Mouse (Mus musculus) heart, embryonic 15.5 days (tissue): ENCODE results near the gene Dok1. TPM values are rescaled to one million over a fixed set of nuclear protein-coding genes. Genes with fewer than 3 reads are reported as not detected.

Experiments
- ATAC-seq: fragments of 200-750 bp; cut with Nextera tagmentation; replicated peaks from 2 replicates; pipeline ENCODE4 v1.8.0; 2017; ENCODE audit warnings: low read depth, moderate TSS enrichment; ENCODE audit not compliant: insufficient number of reproducible peaks, insufficient read depth, low FRiP score
- H3K27ac ChIP-seq: fragments of 300-500 bp; sonication (generic); 2 replicates; pipeline ENCODE4 v1.5.1; 2015; ENCODE audit warnings: mild to moderate bottlenecking, inconsistent platforms
- H3K27me3 ChIP-seq: fragments of 300-500 bp; sonication (generic); 2 replicates; pipeline ENCODE4 v1.6.1; 2015; ENCODE audit warnings: inconsistent platforms
- H3K36me3 ChIP-seq: fragments of 300-500 bp; sonication (generic); 2 replicates; pipeline ENCODE4 v1.6.1; 2015; ENCODE audit warnings: mild to moderate bottlenecking, inconsistent platforms
- H3K4me1 ChIP-seq: fragments of 300-500 bp; sonication (generic); replicated peaks from 2 replicates; pipeline ENCODE4 v1.6.1; 2015; ENCODE audit warnings: inconsistent platforms
- H3K4me2 ChIP-seq: fragments of 300-500 bp; sonication (generic); 2 replicates; pipeline ENCODE4 v1.6.1; 2015; ENCODE audit warnings: inconsistent platforms, mild to moderate bottlenecking, moderate library complexity
- H3K4me3 ChIP-seq: fragments of 300-500 bp; sonication (generic); 2 replicates; pipeline ENCODE4 v1.5.1; 2015; ENCODE audit warnings: mild to moderate bottlenecking, inconsistent platforms
- H3K9ac ChIP-seq: fragments of 300-500 bp; sonication (generic); 2 replicates; pipeline ENCODE4 v1.6.1; 2015; ENCODE audit warnings: mild to moderate bottlenecking, inconsistent platforms
- H3K9me3 ChIP-seq: fragments of 300-500 bp; sonication (generic); replicated peaks from 2 replicates; pipeline ENCODE4 v1.6.1; 2016; ENCODE audit warnings: inconsistent platforms
- WGBS: fragments of 180-500 bp; shearing (Covaris S2); methylation state at CpG from one replicate; pipeline ENCODE4 v1.1.7; 2015; ENCODE audit warnings: mixed read lengths; 5-methylcytosine and 5-hydroxymethylcytosine counted together
- polyA plus RNA-seq: library from polyadenylated mRNA; unstranded; fragments of >200 nt; fragmentation: Nextera tagmentation; extraction: Ambion mirVana; gene quantifications from 2 replicates; pipeline ENCODE4 v1.2.1, GENCODE M21; 2015

The Dok1 gene
- polyA plus RNA-seq, result 7.1 and 10.8 TPM in 2 replicates

GRCm38 (mm10) chr6:83033249-83034185, at the start of gene Dok1, which contains the start of gene Loxl3:
Gene Dok1, minus strand, starts transcription at chr6:83033471.
Gene Loxl3, plus strand, starts transcription at chr6:83034173.
- Histone ChIP-seq H3K36me3 (no peaks in the 10 kb centered on the region), H3K27me3 (peaks cover 24% of the 10 kb centered on the region), H3K9ac (peak within 1 kb of the TSS; percentile 68), H3K9me3 (no peaks in the 10 kb centered on the region), H3K4me1 (peaks cover 41% of the 10 kb centered on the region), H3K27ac (peak within 1 kb of the TSS; percentile 83), H3K4me2 (peak within 1 kb of the TSS; percentile 85), H3K4me3 (peak within 1 kb of the TSS; percentile 77)
- ATAC-seq, result peak; percentile 85
- WGBS, result 0% methylated on average over 51 of the region's 51 CpGs

GRCm38 (mm10) chr6:83080210-83080609, 46.9 kb upstream of the Dok1 start:
- Histone ChIP-seq H3K4me3 (no peak overlapping the region), H3K27me3 (peaks cover 58% of the 10 kb centered on the region), H3K4me1 (peaks cover 13% of the 10 kb centered on the region), H3K9me3 (no peaks in the 10 kb centered on the region), H3K36me3 (peaks cover 14% of the 10 kb centered on the region), H3K9ac (no peak overlapping the region), H3K27ac (no peak overlapping the region), H3K4me2 (no peak overlapping the region)
- 92% methylated on average over 5 of the region's 5 CpGs for WGBS
- no peak for ATAC-seq

DNA sequence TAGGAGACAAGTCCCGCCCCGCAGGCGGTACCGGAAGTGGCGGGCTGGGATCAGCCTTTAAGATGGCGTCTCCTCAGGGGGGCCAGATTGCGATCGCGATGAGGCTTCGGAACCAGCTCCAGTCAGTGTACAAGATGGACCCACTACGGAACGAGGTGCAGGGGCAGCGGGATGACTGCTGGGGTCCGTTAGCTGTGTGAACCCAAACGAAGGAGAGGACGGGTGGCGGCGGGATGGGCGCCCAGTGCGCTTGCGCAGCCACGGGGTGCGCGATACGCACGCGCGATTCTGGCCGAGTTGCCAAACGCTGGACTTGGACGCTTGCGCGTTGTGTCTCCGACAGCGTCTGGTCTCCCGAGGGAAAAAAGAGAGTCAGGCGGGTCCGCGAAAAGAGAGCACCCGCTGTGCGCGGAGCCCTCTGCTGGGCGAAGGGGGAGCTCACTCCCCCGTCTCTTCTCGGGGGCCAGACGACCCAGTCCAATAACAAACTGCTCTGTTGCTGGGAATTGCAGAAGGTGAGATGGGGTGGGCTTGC, 45.1 kb upstream of the Dok1 start:
- Histone ChIP-seq H3K4me2 (peak overlapping the region; percentile 99), H3K27me3 (peaks cover 58% of the 10 kb centered on the region), H3K4me1 (peaks cover 13% of the 10 kb centered on the region), H3K9ac (peak overlapping the region; percentile 83), H3K9me3 (no peaks in the 10 kb centered on the region), H3K27ac (peak overlapping the region; percentile 86), H3K4me3 (peak overlapping the region; percentile 84), H3K36me3 (peaks cover 14% of the 10 kb centered on the region)
- WGBS, result under 1% methylated on average over 46 of the region's 46 CpGs
- peak; percentile 92 for ATAC-seq

DNA sequence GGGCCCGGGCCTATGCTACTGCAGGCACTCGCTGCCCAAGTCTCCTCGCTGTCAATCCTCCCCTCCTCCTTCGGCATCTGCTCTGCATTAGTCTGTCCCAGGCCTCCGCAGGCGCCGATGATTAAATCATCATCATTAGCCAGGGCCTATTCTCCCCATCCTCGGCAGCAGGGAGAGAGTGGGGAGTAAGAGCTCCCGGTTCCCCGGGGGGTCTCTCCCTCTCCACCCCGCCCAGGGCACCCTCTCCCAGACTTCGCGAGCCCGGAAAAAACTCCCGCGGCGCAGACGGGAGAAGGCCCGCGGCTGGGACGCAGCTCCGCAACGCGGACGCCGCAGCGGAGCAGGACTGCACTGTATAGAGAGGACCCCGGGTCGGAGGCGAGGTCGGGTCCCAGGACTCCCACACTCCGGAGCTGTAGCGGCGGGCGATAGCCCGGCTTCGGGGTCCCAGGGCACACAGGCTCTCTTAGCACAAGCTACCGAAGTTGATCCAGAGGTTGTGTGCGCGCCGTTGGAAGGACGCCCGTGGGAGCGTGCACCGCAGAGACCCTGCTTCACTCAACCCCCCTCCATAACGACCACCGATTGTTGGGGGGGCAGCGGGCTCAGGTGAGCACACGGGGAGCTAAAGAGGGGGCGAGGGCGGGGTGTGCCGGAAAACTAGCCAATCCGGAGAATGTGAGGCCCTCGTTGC, 44.5 kb upstream of the Dok1 start, which contains the start of gene Pcgf1:
Pcgf1 (plus strand) TSS at position 240 of the 694 bp plus-strand sequence.
- Histone ChIP-seq H3K4me1 (peaks cover 13% of the 10 kb centered on the region), H3K9ac (peak within 1 kb of the TSS; percentile 83), H3K9me3 (no peaks in the 10 kb centered on the region), H3K27ac (peak within 1 kb of the TSS; percentile 86), H3K4me2 (peak within 1 kb of the TSS; percentile 99), H3K27me3 (peaks cover 56% of the 10 kb centered on the region), H3K36me3 (peaks cover 14% of the 10 kb centered on the region), H3K4me3 (peak within 1 kb of the TSS; percentile 84)
- 1% methylated on average over 54 of the region's 54 CpGs for WGBS
- peak; percentile 53 for ATAC-seq

DNA sequence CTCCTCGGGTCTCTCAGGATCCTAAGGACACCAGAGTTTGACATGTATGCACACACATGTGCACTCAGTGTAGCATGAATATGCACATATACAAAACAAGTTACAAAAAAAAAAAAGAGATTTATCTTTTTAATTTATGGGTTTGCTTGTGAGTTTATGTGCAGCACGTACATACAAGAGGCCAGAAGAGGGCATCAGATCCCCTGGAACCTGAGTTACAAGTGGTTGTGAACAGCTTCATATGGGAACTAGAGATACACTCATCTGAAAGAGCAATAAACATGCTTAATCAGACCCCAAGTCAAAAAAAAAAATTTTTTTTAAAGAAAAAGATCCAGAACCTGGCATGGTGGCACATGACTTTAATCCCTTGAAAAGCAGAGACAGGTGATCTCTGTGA, 41.7 kb upstream of the Dok1 start:
- Histone ChIP-seq H3K4me2 (no peak overlapping the region), H3K9ac (no peak overlapping the region), H3K27me3 (peaks cover 74% of the 10 kb centered on the region), H3K9me3 (no peaks in the 10 kb centered on the region), H3K27ac (no peak overlapping the region), H3K36me3 (no peaks in the 10 kb centered on the region), H3K4me1 (peaks cover 26% of the 10 kb centered on the region), H3K4me3 (no peak overlapping the region)
- no peak for ATAC-seq
- 8% methylated on average over 2 of the region's 2 CpGs for WGBS

DNA sequence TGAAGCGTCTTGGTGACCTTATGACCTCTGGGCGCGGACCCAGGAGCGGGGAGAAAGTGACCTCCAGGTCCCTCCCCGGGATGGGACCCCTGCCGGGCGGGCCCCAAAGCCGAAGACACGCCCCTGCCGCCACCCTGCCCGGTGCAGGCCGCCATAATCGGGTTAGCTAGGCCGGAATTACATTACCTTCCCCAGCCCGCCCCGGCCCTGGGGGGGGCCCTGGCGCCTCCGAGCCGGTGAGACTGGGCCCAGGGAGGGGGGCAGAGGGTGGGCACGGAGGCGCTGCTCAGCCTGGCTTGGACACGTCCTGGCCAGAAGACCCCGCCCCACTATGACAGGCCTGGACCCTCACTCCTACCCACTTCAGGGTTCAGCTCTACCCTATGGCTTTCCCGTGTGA, 37.9 kb upstream of the Dok1 start:
- Histone ChIP-seq H3K4me3 (peak overlapping the region; percentile 10; the same call in 1 of the 2 replicates), H3K27ac (no peak overlapping the region), H3K4me1 (peaks cover 30% of the 10 kb centered on the region), H3K36me3 (no peaks in the 10 kb centered on the region), H3K27me3 (peaks cover 99% of the 10 kb centered on the region), H3K9me3 (no peaks in the 10 kb centered on the region), H3K9ac (no peak overlapping the region), H3K4me2 (no peak overlapping the region)
- WGBS, result 3% methylated on average over 22 of the region's 24 CpGs
- peak; percentile 61; the same call in 1 of the 2 replicates for ATAC-seq

- H3K9ac ChIP-seq, result no peak overlapping the region
- H3K27me3 ChIP-seq, result peaks cover 99% of the 10 kb centered on the region
- H3K27ac ChIP-seq, result no peak overlapping the region
- no peak; the same call in 1 of the 2 replicates for ATAC-seq
- H3K4me1 ChIP-seq, result peaks cover 30% of the 10 kb centered on the region
- peak overlapping the region; percentile 45 for H3K4me2 ChIP-seq
- H3K36me3 ChIP-seq, result no peaks in the 10 kb centered on the region
- 1% methylated on average over 55 of the region's 58 CpGs for WGBS
- peak overlapping the region; percentile 37 for H3K4me3 ChIP-seq
- no peaks in the 10 kb centered on the region for H3K9me3 ChIP-seq
These were observed 37.3 kb upstream of the Dok1 start for GRCm38 (mm10) chr6:83070311-83071219.

DNA sequence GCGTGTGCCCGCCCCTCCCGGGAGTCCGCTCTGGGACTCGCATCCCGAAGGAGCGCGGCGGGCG, 36.8 kb upstream of the Dok1 start, which contains the start of gene Tlx2:
Tlx2 (minus strand) TSS at position 47 of the 64 bp plus-strand sequence.
- 0 out of 2 replicates have a peak within 1 kb of the TSS, but pooled peaks have one; percentile 14 for H3K9ac ChIP-seq
- H3K27ac ChIP-seq, result no peak within 1 kb of the TSS
- WGBS, result 2% methylated on average over 8 of the region's 10 CpGs
- H3K27me3 ChIP-seq, result peaks cover 99% of the 10 kb centered on the region
- H3K4me2 ChIP-seq, result peak within 1 kb of the TSS; percentile 57
- H3K9me3 ChIP-seq, result no peaks in the 10 kb centered on the region
- no peak for ATAC-seq
- H3K36me3 ChIP-seq, result no peaks in the 10 kb centered on the region
- peaks cover 30% of the 10 kb centered on the region for H3K4me1 ChIP-seq
- H3K4me3 ChIP-seq, result peak within 1 kb of the TSS; percentile 37

GRCm38 (mm10) chr6:83069488-83070246, 36.4 kb upstream of the Dok1 start:
- H3K4me3 ChIP-seq, result peak overlapping the region; percentile 37
- 1% methylated on average over 69 of the region's 69 CpGs for WGBS
- no peaks in the 10 kb centered on the region for H3K36me3 ChIP-seq
- H3K9me3 ChIP-seq, result no peaks in the 10 kb centered on the region
- H3K4me2 ChIP-seq, result peak overlapping the region; percentile 45
- 0 out of 2 replicates have a peak overlapping the region, but pooled peaks have one; percentile 14 for H3K9ac ChIP-seq
- peak; percentile 44; the same call in 1 of the 2 replicates for ATAC-seq
- peaks cover 30% of the 10 kb centered on the region for H3K4me1 ChIP-seq
- H3K27ac ChIP-seq, result no peak overlapping the region
- H3K27me3 ChIP-seq, result peaks cover 99% of the 10 kb centered on the region
